Mouse (Mus musculus) right cerebral cortex, postnatal 14 days (tissue): ENCODE measurements around the gene Gm13272.
"Not testable (repeated sequence)": the region's sequence is repeated elsewhere in the genome, so short reads cannot be mapped to it uniquely, and the experiment has no call there.

Source experiments
- DNase-seq: peaks from one replicate; pipeline ENCODE4 v3.0.0; 2022

Gene Gm13272

GRCm38 (mm10) chr4:88788402-88788801 is 8.8 kb downstream of the Gm13272 start, which contains the start of gene Gm13277:
TSS of gene Gm13277 (plus strand) at chr4:88788632.
- DNase-seq: peak; percentile 48

GRCm38 (mm10) chr4:88791250-88791649 is 11.6 kb downstream of the Gm13272 start, which contains the start of gene Gm13278:
TSS of gene Gm13278 (plus strand) at chr4:88791550.
- DNase-seq: not testable (repeated sequence)

GRCm38 (mm10) chr4:88793936-88794675 is 14.5 kb downstream of the Gm13272 start, which contains the start of gene Gm13275:
TSS of gene Gm13275 (plus strand) at chr4:88794487.
- DNase-seq: peak; percentile 6

- DNase-seq: not testable (repeated sequence)
Measured at GRCm38 (mm10) chr4:88797097-88797496, 17.4 kb downstream of the Gm13272 start, which contains the start of gene Gm13279. TSS of gene Gm13279 (plus strand) at chr4:88797397.

GRCm38 (mm10) chr4:88799365-88799764 is 19.7 kb downstream of the Gm13272 start, which contains the start of gene Gm13285:
TSS of gene Gm13285 (plus strand) at chr4:88799665.
- DNase-seq: not testable (repeated sequence)

GRCm38 (mm10) chr4:88802954-88803353 is 23.3 kb downstream of the Gm13272 start, which contains the start of gene Gm13287:
TSS of gene Gm13287 (plus strand) at chr4:88803254.
- DNase-seq: not testable (repeated sequence)

GRCm38 (mm10) chr4:88805231-88805630 is 25.6 kb downstream of the Gm13272 start, which contains the start of gene Gm13288:
TSS of gene Gm13288 (plus strand) at chr4:88805531.
- not testable (repeated sequence) for DNase-seq

GRCm38 (mm10) chr4:88805761-88806160 is 26.1 kb downstream of the Gm13272 start:
- DNase-seq: not testable (repeated sequence)

- no peak for DNase-seq
Measured at GRCm38 (mm10) chr4:88815928-88816327, 36.3 kb downstream of the Gm13272 start, which contains the start of gene Ifna7. TSS of gene Ifna7 (plus strand) at chr4:88816228.

GRCm38 (mm10) chr4:88819659-88820058 is 40.0 kb downstream of the Gm13272 start, which contains the start of gene Ifna11:
TSS of gene Ifna11 (plus strand) at chr4:88819959.
- DNase-seq: no peak

GRCm38 (mm10) chr4:88822995-88823394 is 43.3 kb downstream of the Gm13272 start:
- DNase-seq: no peak

GRCm38 (mm10) chr4:88827116-88827515 is 47.5 kb downstream of the Gm13272 start, which contains the start of gene Ifna6:
TSS of gene Ifna6 (plus strand) at chr4:88827416.
- not testable (repeated sequence) for DNase-seq
